Mouse (Mus musculus): ENCODE data around the gene Sco2. TPM values are rescaled to one million over a fixed set of nuclear protein-coding genes. Genes with fewer than 3 reads are reported as not detected.

Sco2 gene
- total RNA-seq, 1 experiment from 2014 or later, result 19.7 TPM

DNA sequence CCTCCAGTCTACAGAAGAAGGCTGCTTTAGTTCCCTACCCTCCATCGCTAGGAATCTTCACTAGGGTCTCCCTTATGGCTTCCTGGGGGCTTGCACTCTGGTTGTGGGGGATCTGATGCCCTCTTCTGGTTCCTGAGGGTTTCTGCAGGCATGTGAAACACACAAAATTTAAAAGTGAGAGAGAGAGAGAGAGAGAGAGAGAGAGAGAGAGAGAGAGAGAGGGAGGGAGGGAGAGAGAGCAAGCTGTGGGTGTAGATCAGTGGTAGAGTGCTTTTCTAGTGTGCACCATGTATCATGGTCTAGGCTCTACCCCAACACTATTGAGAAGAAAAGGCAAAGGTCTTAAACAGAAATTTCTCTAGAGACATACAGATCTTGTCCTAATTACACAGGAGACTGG, 32.0 kb downstream of the Sco2 start:
- no peak for ATAC-seq (replicated peaks in 1 of 2; ENCODE audit: insufficient read depth in 1 of 2, low FRiP score in 2 of 2, low TSS enrichment in 1 of 2, low read depth in 1 of 2, poor library complexity in 2 of 2, severe bottlenecking in 2 of 2)

GRCm38 (mm10) chr15:89340136-89340535, 33.5 kb downstream of the Sco2 start:
- peak in 1 of 2 experiments; percentile 43; a peak in 1 of 4 replicates for ATAC-seq (replicated peaks in 1 of 2; ENCODE audit: insufficient read depth in 1 of 2, low FRiP score in 2 of 2, low TSS enrichment in 1 of 2, low read depth in 1 of 2, poor library complexity in 2 of 2, severe bottlenecking in 2 of 2)

- ATAC-seq (replicated peaks in 1 of 2; ENCODE audit: insufficient read depth in 1 of 2, low FRiP score in 2 of 2, low TSS enrichment in 1 of 2, low read depth in 1 of 2, poor library complexity in 2 of 2, severe bottlenecking in 2 of 2), result peak; percentile 73 to 91
These were observed 34.0 kb downstream of the Sco2 start for GRCm38 (mm10) chr15:89339696-89340095.

- no peak for ATAC-seq (replicated peaks in 1 of 2; ENCODE audit: insufficient read depth in 1 of 2, low FRiP score in 2 of 2, low TSS enrichment in 1 of 2, low read depth in 1 of 2, poor library complexity in 2 of 2, severe bottlenecking in 2 of 2)
These were observed 37.2 kb downstream of the Sco2 start for GRCm38 (mm10) chr15:89336422-89336821.

GRCm38 (mm10) chr15:89334774-89335537, 38.7 kb downstream of the Sco2 start:
- no peak for ATAC-seq (replicated peaks in 1 of 2; ENCODE audit: insufficient read depth in 1 of 2, low FRiP score in 2 of 2, low TSS enrichment in 1 of 2, low read depth in 1 of 2, poor library complexity in 2 of 2, severe bottlenecking in 2 of 2)

- ATAC-seq (replicated peaks in 1 of 2; ENCODE audit: insufficient read depth in 1 of 2, low FRiP score in 2 of 2, low TSS enrichment in 1 of 2, low read depth in 1 of 2, poor library complexity in 2 of 2, severe bottlenecking in 2 of 2), result no peak
These were observed 39.4 kb downstream of the Sco2 start, which contains the start of gene Miox for GRCm38 (mm10) chr15:89334271-89334670. Gene Miox, plus strand, starts transcription at chr15:89334398.

GRCm38 (mm10) chr15:89326441-89326840, 47.2 kb downstream of the Sco2 start:
- ATAC-seq (replicated peaks in 1 of 2; ENCODE audit: insufficient read depth in 1 of 2, low FRiP score in 2 of 2, low TSS enrichment in 1 of 2, low read depth in 1 of 2, poor library complexity in 2 of 2, severe bottlenecking in 2 of 2), result no peak

DNA sequence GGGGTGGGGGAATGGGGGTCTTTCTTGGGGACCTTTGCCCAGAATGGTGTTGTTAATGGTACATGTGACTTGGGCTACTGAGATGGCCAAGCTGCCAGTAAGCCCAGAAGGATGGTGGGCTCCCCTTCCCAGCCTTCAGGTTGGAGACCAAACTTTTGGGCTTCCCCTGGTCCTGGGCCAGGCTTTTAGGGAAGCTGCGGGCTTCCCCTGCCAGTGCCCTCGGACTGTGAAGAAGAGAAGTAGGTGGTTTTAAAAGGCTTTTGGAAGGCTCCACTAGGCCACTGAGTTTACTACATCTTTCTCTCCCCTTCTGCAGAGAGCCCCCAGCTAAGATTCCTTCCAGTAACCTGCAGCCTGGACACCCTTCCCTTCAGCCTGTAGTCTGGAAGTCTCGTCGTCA, 50.0 kb downstream of the Sco2 start:
- peak; percentile 70 to 76 for ATAC-seq (replicated peaks in 1 of 2; ENCODE audit: insufficient read depth in 1 of 2, low FRiP score in 2 of 2, low TSS enrichment in 1 of 2, low read depth in 1 of 2, poor library complexity in 2 of 2, severe bottlenecking in 2 of 2)

GRCm38 (mm10) chr15:89322670-89323522, 50.8 kb downstream of the Sco2 start, which contains the start of gene Adm2:
Gene Adm2, plus strand, starts transcription at chr15:89322720.
- ATAC-seq (replicated peaks in 1 of 2; ENCODE audit: insufficient read depth in 1 of 2, low FRiP score in 2 of 2, low TSS enrichment in 1 of 2, low read depth in 1 of 2, poor library complexity in 2 of 2, severe bottlenecking in 2 of 2), result no peak

Other genes starting within 250 kb of the Sco2 start
- 17.0 and 22.7 TPM in 2 replicates for gene Hdac10, start 245.1 kb downstream of the Sco2 start, total RNA-seq (2017)
- 5.7 and 8.7 TPM in 2 replicates for gene Mapk12, start 233.1 kb downstream of the Sco2 start, total RNA-seq (2017)
- 1.6 and 2.4 TPM in 2 replicates for gene Mapk11, start 224.2 kb downstream of the Sco2 start, total RNA-seq (2017)
- gene Plxnb2, start 193.1 kb downstream of the Sco2 start, total RNA-seq (2017), result 13.9 and 23.7 TPM in 2 replicates
- gene Dennd6b, start 177.3 kb downstream of the Sco2 start, total RNA-seq (2017), result 3.9 and 4.8 TPM in 2 replicates
- gene Ppp6r2, start 162.3 kb downstream of the Sco2 start, total RNA-seq (2017), result 29.1 and 53.6 TPM in 2 replicates
- 69.9 and 76.7 TPM in 2 replicates for gene Sbf1, start 58.5 kb downstream of the Sco2 start, total RNA-seq (2017)
- not detected in 2 replicates for gene Adm2, start 51.1 kb downstream of the Sco2 start, total RNA-seq (2017)
- not detected in 2 replicates for gene Miox, start 39.4 kb downstream of the Sco2 start, total RNA-seq (2017)
- 15.7 and 17.2 TPM in 2 replicates for gene Lmf2, start 18.2 kb downstream of the Sco2 start, total RNA-seq (2017)
- gene Ncaph2, start 18.1 kb downstream of the Sco2 start, total RNA-seq (2017), result 102 and 104 TPM in 2 replicates
- gene Tymp, start 3.2 kb upstream of the Sco2 start, total RNA-seq (2017), result not detected in 2 replicates
- 11.7 and 21.6 TPM in 2 replicates for gene Odf3b, start 5.4 kb upstream of the Sco2 start, total RNA-seq (2017)
- 0.10 and 0.38 TPM in 2 replicates for gene Klhdc7b, start 11.1 kb upstream of the Sco2 start, total RNA-seq (2017)
- not detected in 2 replicates for gene Syce3, start 36.7 kb upstream of the Sco2 start, total RNA-seq (2017)
- 1.3 TPM in 1 of 2 replicates, not detected in the other for gene Cpt1b, start 52.0 kb upstream of the Sco2 start, total RNA-seq (2017)
- gene C730034F03Rik, start 55.7 kb upstream of the Sco2 start, total RNA-seq (2017), result 4.9 and 13.3 TPM in 2 replicates
- not detected in 2 replicates for gene Gm44502, start 55.9 kb upstream of the Sco2 start, total RNA-seq (2017)
- 29.7 and 32.6 TPM in 2 replicates for gene Chkb, start 56.1 kb upstream of the Sco2 start, total RNA-seq (2017)
- not detected in 2 replicates for gene Mapk8ip2, start 80.1 kb upstream of the Sco2 start, total RNA-seq (2017)
- gene Arsa, start 103.6 kb upstream of the Sco2 start, total RNA-seq (2017), result 7.1 and 11.3 TPM in 2 replicates
- 4.5 and 12.2 TPM in 2 replicates for gene Shank3, start 125.8 kb upstream of the Sco2 start, total RNA-seq (2017)
- 0.75 TPM in 1 of 2 replicates, not detected in the other for gene Acr, start 194.5 kb upstream of the Sco2 start, total RNA-seq (2017)
- gene Rabl2, start 218.1 kb upstream of the Sco2 start, total RNA-seq (2017), result 13.0 TPM in 2 replicates